Mouse (Mus musculus): ENCODE measurements at regions not wholly inside any gene's neighbourhood (a gene's known extent, or its start where the extent isn't known, plus 50 kb on each side); places are given as distances from the start of the nearest gene placed in this dataset.

DNA sequence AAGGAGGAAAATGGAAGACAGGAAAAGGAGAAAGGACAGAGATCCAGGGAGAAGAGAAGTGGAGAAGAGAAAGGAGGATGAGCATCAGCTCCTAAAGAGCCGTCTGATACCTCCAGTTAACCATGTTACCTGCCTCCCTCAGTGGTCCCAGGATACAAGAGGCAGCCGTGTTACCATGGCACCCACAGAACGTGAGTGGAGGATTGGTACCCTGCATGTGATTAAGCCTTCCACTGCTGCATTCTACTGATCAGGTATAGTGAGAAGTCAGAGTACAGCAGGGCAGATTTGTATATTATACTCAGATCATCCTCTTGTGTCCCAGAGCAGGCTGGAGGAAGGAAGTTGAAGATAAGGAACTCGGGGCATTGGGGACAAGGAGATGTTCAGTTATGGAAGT lies 115.5 kb upstream of the Tas2r119 start:
- DNase-seq (ENCODE audit: low read depth, low spot score) = no peak

DNA sequence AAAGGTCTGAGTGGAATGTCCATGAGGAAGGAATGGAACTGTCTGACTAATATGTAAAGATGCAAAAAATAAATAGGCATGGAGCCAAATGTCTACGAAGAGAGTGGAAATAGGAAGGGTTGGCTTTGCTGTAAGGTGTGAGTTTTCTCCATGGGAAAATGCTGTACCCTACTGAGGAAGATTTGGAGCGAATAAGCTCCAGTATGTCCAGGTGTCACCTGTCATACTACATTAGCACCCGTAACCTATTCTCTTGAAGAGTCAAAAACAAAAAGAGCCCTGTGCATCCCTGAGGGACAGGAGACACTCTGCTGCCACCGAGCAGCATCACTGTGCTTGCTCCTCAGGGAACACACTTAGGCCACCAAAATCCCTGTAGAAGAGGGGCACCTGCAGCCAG lies 95.0 kb upstream of the Tas2r119 start:
- no peak for DNase-seq (ENCODE audit: low read depth, low spot score)

DNA sequence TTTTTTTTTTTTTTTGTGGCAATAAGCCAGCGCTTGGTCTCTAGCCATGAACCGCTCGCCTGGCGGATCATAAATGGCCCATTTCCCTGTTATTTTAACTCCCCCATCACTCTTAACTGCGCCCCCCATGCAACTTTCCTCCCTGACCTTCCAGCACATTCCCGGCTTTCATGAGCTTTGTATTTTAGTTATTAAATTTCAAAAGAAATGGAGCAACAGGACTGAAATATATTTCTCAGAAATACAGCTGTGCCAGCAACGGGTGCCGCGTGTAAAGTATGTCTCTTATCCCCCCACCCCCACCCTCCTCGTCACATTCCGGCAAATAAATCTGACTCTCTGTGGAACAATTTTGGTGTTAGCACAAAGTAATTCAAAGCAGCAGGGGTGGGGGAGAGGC lies 83.2 kb upstream of the Tas2r119 start:
- DNase-seq (ENCODE audit: low read depth, low spot score) = no peak

DNA sequence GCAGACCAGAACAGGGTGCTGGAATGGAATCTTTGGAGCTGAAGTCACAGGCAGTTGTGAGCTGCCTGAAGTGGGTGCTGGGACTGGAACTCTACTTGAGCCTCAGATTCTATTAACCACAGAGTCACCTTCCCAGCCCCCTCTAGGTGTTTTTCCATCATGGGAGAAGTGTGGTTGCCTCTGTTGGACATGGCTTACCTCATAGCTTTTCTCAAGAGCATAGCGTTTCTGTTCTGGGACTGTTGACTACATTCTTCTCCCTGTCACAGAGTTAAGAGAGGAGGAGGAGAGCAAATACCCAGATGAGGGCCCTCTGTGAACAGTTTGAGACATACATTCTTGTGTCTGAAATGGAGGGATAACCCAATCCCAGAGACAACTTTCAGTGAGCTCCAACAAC lies 81.5 kb upstream of the Tas2r119 start:
- DNase-seq (ENCODE audit: low read depth, low spot score) = no peak

DNA sequence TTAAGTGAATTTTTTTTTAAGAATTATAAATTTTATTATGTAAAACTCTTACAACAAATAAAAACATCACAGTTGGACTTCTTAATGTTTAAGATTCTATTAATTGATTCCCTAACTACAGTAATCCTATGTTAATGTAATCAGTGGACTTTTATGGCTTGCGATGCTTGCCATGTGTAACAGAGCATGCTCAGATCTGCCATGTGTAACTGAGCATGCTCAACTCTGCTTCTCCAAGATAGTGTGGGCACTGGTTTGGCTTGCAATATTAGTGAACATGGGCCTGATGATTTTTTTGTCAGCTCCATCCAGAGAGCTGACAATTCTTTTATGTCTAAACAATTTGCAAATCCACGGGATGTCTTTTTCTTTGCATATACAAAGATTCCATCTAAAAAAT lies 66.4 kb upstream of the Tas2r119 start:
- DNase-seq (ENCODE audit: low read depth, low spot score) = no peak
